Comparison of ENCODE assay signal across 10 mouse cellular contexts in genomic region chr17:27361362-27361761, GRCm38 (mm10).
A peak's percentile ranks its signal among the peaks of the same experiment; 100 is the strongest.
DNase-seq lines count a peak whose midpoint lies in the region; ATAC-seq and TF ChIP-seq lines count a peak whose summit lies in the region.
"Had no signal": no experiment of that assay in that cellular context is flagged by ENCODE, and none has a peak within 500 bp of the region (broad histone marks: within the 10 kb centered on the region; RNA-seq: fewer than 3 reads in every experiment).

No protein-coding gene starts in this region.

- ATAC-seq in forebrain, embryonic 13.5 days = peak; percentile 66
- no peak for ATAC-seq in limb, embryonic 14.5 days (ENCODE audit: low FRiP score, low read depth)

- no peak overlapping the region for H3K4me3 ChIP-seq in forebrain, embryonic 13.5 days
- no peak overlapping the region for H3K4me3 ChIP-seq in forebrain, embryonic 10.5 days
- no peak overlapping the region for H3K4me3 ChIP-seq in lung, adult 2 months (replicated peaks; ENCODE audit: extremely low read depth, low read depth, low read length)
- no peak overlapping the region for H3K4me3 ChIP-seq in limb, embryonic 14.5 days (replicated peaks; ENCODE audit: low read length)
- H3K4me3 ChIP-seq: liver, embryonic 15.5 days had no signal

- no peak overlapping the region for H3K4me2 ChIP-seq in forebrain, embryonic 13.5 days
- H3K4me2 ChIP-seq in limb, embryonic 14.5 days (replicated peaks; ENCODE audit: low read depth, low read length, severe bottlenecking) = no peak overlapping the region
- H3K4me2 ChIP-seq: liver, embryonic 15.5 days had no signal

- no peak overlapping the region for H3K27ac ChIP-seq in forebrain, embryonic 13.5 days
- H3K27ac ChIP-seq in forebrain, embryonic 10.5 days = no peak overlapping the region
- no peak overlapping the region for H3K27ac ChIP-seq in limb, embryonic 14.5 days (replicated peaks; ENCODE audit: low read depth, low read length)
- H3K27ac ChIP-seq: liver, embryonic 15.5 days had no signal

- TF ChIP-seq POLR2A in lung, adult 2 months (IDR thresholded peaks at IDR 0.05; ENCODE audit: borderline replicate concordance, extremely low read depth, low read depth, low read length) = no peak
- no peak for TF ChIP-seq POLR2A in limb, embryonic 14.5 days (IDR thresholded peaks at IDR 0.05; ENCODE audit: borderline replicate concordance, extremely low read depth, insufficient read depth, insufficient read length)

- no peaks in the 10 kb centered on the region for H3K36me3 ChIP-seq in forebrain, embryonic 13.5 days (ENCODE audit: poor library complexity, severe bottlenecking)
- no peaks in the 10 kb centered on the region for H3K36me3 ChIP-seq in forebrain, embryonic 10.5 days (replicated peaks)
- no peaks in the 10 kb centered on the region for H3K36me3 ChIP-seq in limb, embryonic 14.5 days (ENCODE audit: control insufficient read depth, insufficient read depth, low read length)
- H3K36me3 ChIP-seq: G1E; liver, embryonic 15.5 days had no signal

- peaks cover 7% of the 10 kb centered on the region for H3K4me1 ChIP-seq in forebrain, embryonic 13.5 days
- peaks cover 27% of the 10 kb centered on the region for H3K4me1 ChIP-seq in forebrain, embryonic 10.5 days
- no peaks in the 10 kb centered on the region for H3K4me1 ChIP-seq in lung, adult 2 months (ENCODE audit: control insufficient read depth, insufficient read depth, low read length)
- H3K4me1 ChIP-seq in limb, embryonic 14.5 days (ENCODE audit: control insufficient read depth, insufficient read depth, low read length) = no peaks in the 10 kb centered on the region
- H3K4me1 ChIP-seq: liver, embryonic 15.5 days had no signal

- no peak for TF ChIP-seq CTCF in lung, adult 2 months (IDR thresholded peaks at IDR 0.05; ENCODE audit: insufficient read depth, low read length)

- no peak overlapping the region for H3K9ac ChIP-seq in forebrain, embryonic 13.5 days
- H3K9ac ChIP-seq in limb, embryonic 14.5 days (ENCODE audit: low read depth, low read length, severe bottlenecking) = no peak overlapping the region
- H3K9ac ChIP-seq: liver, embryonic 15.5 days had no signal

- WGBS in forebrain, embryonic 13.5 days = 63% methylated on average over 2 of the region's 2 CpGs
- 71% methylated on average over 2 of the region's 2 CpGs for WGBS in forebrain, embryonic 10.5 days
- whole genome bisulfite sequencing in lung, adult 2 months = 92% methylated on average over 2 of the region's 2 CpGs
- 81% methylated on average over 2 of the region's 2 CpGs for WGBS in limb, embryonic 14.5 days

- H3K27me3 ChIP-seq in forebrain, embryonic 13.5 days = peaks cover 7% of the 10 kb centered on the region
- peaks cover 6% of the 10 kb centered on the region; the same call in 1 of the 2 replicates for H3K27me3 ChIP-seq in forebrain, embryonic 10.5 days (ENCODE audit: poor library complexity, severe bottlenecking)
- H3K27me3 ChIP-seq in limb, embryonic 14.5 days (ENCODE audit: control insufficient read depth, insufficient read depth, low read length) = no peaks in the 10 kb centered on the region
- H3K27me3 ChIP-seq: liver, embryonic 15.5 days had no signal

- no peak for DNase-seq in forebrain, embryonic 10.5 days (ENCODE audit: extremely low spot score, low spot score)
- peak; percentile 24 for DNase-seq in lung, postnatal 10 days
- no peak for DNase-seq in lung, adult 2 months
- peak; percentile 20 for DNase-seq in embryo, embryonic 11.5 days (ENCODE audit: low read depth, low spot score)
- peak; percentile 50 for DNase-seq in limb, embryonic 14.5 days (ENCODE audit: low spot score)
- no peak for DNase-seq in urinary bladder, postnatal 25 days (ENCODE audit: low spot score)
- no peak for DNase-seq in urinary bladder, postnatal 4 days (ENCODE audit: low spot score in 2 of 2)

- H3K9me3 ChIP-seq in forebrain, embryonic 13.5 days (replicated peaks) = no peaks in the 10 kb centered on the region
- H3K9me3 ChIP-seq in forebrain, embryonic 10.5 days = no peaks in the 10 kb centered on the region
- H3K9me3 ChIP-seq in limb, embryonic 14.5 days (ENCODE audit: control insufficient read depth, low read length) = no peaks in the 10 kb centered on the region
- H3K9me3 ChIP-seq: liver, embryonic 15.5 days had no signal

Comparison
In these comparisons a context has a peak if more than half of its experiments do, and no peak if none do; other contexts are left out.
1. DNase-seq: peak in lung, postnatal 10 days (single experiment), embryo, embryonic 11.5 days (single experiment) and limb, embryonic 14.5 days (single experiment); none in forebrain, embryonic 10.5 days (single experiment), lung, adult 2 months (single experiment), urinary bladder, postnatal 25 days (single experiment) and urinary bladder, postnatal 4 days (0 of 2).